Mouse (Mus musculus) testis, postnatal 10 days (tissue): ENCODE results near the gene Tomm40.

Experiments
- DNase-seq: peaks from one replicate; pipeline ENCODE4 v3.0.0; 2021; ENCODE audit warnings: low spot score

Gene Tomm40

DNA sequence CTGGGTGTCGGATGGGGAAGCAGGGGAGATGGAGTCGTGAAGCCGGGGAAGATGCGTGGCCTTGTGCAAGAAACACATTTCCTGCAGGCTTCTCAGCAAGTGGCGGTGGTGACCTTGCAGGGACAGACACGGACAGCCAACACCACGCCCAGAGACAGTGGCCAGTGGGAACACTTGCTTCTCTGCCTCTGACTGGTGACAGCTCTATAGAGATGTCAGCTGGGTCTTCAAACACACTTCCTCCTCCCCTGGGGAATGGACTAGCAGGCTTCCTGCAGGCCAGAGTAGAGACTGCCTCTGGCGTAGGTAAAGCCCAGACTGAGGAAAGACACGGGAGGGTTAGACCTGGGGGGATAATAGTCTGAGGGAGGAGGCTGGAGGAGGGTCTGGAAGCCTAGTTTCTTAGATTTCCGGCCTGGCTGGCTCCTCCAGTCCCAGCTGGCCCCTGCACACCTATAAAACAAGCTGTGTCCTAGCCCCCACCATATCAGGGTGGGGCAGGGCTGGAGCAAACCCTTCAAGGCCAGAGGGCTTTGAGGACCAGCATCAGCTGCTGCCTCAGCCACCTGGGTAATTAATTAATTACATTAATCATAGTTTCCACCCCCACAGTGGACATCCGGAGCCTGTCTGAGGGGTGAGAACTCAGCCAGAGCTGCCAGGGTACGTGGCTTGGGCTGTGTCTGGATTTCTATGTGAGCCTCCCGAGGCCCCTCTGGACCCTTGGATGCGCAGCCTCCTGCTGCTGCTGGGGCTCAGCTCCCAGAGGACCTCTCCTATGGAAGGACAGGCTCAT, 29.6 kb upstream of the Tomm40 start:
- DNase-seq = peak; percentile 57

DNA sequence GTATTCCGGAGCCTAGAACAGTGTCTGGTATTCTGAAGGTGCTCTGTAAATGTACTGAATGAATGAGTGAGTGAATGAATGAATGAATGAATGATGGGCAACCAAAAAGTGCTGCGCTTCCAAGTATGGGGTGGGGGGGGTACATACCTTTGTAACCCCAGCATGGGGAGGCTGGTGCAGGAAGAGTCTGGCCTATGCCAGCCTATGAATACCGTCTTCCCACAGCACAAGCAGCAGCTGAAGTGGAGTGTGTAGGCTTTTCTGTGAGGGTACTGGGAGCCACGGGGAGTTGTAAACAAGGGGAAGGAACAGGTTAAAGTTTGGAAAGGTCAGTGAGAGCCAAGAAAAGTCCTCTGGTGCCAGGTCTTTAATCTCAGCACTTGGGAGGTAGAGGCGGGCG, 28.6 kb upstream of the Tomm40 start:
- DNase-seq = no peak

DNA sequence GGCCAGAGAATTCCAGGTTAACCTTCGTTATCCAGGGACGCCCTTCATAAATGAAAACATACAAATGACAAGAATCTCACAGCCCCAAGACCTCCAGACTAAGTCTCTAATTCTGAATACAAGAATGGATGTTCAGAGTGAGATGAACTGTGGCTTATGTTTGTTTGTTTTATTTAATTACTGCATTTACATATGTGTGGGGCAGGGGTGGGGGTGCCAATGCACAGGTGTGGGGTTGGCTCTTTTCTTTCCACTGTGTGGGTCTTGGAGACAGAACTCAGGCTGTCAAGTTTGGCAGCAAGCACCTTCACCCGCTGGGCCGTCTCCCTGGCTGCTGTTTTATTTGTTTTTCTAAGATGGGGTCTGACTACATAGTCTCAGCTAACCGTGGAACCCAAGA, 27.2 kb upstream of the Tomm40 start:
- no peak for DNase-seq

DNA sequence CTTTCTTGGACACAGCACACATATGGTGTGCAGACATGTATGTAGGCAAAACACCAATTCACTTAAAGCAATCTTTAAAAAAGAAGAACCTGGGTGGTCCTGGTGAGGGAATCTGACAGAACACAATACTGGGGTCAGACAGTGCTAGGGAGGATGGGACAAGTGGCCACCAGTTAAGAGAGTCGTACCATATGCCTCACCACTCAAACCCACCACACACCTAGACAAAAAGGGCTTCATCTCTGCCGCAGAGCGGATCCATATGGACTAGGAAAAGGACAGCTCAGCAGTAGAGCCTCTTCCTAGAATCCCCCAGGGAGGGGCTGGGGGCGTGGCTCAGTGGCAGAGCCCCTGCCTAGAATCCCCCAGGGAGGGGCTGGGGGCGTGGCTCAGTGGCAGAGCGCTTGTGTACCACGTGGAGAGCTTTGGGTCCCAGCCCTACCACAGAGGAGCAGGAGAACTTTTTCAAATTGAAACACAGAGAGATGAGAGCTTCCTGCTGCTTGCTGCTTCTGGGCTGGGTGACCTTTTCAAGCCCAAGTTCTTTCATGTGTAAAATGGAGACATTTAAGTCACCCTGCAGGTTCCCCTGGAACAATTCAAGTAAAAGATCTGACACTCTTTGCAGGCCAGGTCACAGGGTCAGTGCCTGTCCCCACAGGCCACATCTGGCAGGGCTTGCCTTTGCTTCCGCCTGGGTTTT, 26.2 kb upstream of the Tomm40 start:
- DNase-seq = peak; percentile 69

DNA sequence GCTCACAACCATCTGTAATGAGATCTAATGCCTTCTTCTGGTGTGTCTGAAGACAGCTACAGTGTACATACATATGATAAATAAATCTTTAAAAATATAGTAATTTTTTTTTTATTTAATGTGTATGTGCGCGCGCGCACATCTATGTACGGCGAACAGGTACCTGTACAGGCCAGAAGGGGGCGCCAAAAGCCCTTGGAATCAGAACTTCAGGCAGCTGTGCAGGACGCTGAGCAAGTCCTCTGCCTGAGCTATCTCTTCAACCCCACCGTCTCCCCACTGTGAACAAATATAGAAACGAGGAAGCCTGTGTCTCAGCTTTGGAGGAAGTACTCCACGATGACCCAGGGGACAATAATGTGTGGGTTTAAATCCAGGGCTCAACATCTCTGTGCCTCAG, 25.0 kb upstream of the Tomm40 start:
- DNase-seq = peak; percentile 66

DNA sequence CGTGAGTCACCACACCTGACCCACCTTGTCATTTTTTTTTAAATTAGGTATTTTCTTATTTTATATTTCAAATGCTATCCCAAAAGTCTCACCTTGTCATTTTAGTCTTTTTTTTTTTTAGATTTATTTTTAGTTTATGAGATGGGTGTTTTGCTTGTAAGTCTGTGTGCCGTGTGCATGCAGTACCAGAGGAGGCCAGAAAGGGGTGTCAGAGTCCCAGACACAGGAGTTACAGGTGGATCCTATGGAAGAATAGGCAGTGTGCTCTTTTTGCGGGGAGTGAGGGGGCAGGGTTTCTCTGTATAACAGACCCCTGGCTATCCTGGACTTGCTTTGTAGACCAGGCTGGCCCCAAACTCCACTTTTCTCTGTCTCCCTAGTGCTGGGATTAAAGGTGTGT, 23.5 kb upstream of the Tomm40 start:
- DNase-seq = no peak

DNA sequence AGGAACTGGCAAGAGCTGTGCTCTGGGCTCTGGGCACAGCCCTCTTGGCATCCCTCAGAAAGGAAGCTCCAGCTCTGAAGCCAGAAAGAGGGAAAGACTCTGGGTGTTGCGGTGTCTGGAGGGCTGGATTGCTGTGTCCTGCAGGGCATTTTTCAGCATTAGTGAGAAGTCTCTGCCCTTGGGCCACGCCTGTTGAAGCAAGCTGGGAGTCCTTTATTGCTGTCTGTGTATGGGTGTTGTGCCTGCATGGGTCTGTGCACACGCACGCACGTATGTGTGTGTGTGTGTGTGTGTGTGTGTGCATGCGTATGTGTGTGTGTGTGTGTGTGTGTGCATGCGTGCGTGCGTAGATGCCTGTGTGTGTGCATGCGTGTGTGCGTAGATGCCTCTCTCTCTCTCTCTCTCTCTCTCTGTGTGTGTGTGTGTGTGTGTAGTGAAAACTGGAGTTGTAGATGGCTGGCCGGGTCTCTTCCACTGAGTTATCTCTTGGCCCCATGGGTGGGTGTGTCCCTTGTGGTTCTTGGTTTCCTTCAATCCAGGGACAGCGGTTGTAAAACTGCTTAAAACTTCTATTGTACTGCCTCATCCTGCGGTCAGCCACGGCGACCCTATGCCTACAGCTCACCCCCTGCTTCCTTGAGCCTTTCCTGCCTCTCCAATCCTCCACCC, 21.3 kb upstream of the Tomm40 start:
- DNase-seq = no peak

DNA sequence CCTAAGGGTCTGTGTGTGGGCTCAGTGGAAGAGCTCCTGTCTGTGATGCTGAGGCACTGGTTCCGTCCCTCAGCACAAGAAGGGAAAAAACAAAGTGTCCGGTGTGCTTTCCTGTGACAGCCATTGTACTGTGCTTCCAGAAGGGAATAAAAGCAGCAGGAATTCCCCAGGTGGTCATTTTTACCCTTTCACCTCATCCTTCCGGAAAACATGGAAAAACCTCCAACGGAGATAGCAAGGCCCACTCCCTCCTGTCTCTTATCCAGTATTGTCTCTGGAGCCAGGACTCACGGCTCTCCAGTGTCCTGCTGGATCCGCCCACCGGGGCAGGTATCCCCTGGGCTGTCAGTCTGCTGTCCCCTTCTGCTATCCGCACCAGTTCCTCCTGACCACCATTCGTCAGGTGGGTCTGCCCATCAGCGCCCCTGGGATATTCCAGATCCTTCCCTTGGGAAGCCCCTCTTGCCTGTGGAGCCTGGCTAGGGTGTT, 19.0 kb upstream of the Tomm40 start:
- no peak for DNase-seq

DNA sequence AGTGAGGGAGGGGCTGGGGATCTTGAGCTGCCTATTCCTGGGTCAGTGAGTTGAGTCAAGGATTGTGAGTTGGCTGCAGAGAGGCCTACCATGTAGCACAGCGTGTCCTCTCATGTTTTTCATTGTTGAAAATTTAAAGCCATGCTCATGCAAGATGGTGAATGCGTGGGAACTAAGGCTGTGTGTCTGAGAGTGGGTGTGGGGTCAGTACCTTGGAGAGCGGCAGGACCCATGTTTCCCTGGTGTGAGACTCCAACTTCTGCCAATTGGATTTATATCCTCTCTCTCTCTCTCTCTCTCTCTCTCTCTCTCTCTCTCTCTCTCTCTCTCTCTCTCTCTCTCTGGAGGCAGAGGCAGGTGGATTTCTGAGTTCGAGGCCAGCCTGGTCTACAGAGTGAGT, 11.3 kb upstream of the Tomm40 start:
- DNase-seq = no peak

DNA sequence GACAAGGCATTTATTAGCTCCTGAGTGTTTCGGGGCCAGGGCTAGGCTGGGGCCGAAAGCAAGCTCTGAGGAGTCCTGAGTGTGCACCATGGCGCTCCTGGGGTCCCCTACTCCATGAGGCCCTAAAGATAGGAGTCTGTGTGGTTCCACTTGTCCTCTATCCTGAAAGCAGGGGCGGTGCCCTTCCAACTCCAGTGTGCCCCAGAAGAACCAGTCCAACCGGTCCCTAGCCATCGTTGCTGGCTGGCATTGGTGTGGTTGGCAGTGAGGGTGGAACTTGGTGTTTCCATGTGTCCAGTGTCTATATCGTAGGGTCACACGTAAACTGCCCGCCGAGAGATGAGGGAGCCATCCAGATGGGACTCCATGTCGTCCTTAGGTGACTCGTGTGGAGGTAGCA, 8.9 kb upstream of the Tomm40 start:
- DNase-seq = no peak

DNA sequence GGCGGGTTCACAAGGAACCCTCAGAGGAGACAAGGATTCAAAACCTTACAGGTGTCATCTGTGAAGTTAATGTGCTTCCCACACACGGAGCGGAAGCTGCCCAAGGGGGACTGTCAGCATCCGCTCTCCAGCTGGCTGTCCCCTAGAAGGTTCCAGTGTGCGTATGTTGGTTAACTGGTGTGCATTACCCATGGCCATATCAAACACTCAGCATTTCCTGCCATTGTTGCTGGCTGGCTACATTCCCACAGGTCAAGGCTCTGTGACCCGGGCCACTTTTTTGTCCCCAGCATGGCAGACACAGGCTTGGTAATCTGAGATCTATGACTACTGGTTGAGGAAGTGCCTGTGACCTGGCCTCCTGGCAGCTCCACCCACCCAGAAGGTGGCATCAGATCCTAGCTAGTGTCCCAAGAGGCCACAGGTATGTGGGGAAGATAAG, 7.5 kb upstream of the Tomm40 start:
- DNase-seq = no peak

DNA sequence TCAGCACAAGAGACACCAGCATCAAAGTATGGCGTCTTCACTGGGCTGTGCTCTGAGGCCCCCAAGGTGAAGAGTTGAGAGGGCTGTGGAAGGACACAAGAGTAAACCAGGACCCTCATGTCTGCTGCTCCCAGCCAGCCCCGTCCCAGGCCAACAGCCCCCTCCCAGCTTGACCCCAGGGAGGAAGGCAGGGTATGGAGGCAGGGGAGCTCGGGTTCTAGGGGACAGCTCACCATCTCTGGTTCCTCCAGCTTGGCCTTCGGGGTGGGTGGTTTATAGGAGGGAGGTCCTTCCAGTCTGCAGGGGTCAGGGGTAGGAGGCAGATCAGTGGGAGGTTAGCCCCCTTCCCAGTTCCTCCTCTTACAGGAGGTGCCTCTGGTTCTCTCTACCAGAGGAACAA, 4.0 kb upstream of the Tomm40 start:
- DNase-seq = no peak

DNA sequence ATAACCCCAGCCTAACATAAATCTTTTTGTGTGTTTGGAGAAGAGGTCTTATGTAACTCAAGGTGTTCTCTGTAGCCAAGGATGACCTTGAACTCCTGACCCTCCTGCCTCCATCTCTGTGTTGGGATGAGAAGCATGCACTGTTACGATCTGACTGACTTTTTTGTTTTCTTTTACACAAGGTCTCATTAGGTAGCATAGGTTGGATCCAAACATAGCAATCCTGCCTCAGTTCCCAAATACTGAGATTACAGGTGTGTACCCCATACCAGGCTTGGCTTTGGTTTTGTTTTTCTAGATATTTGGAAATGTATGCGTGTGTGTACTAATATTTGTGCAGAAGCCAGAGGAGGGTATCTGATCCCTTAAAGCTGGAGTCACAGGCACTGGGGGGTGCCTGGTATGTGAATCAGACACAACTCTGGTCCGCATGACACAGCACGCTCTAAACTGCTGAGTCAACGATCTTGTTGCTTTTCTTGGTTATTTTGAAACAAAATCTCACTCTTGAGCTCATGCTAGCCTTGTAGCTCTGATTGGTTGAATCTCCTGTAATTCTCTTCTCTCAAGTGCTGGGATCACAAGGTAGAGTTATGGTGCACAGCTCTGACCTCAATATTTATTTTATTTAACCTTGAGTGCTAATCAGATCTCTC, 3.2 kb upstream of the Tomm40 start:
- DNase-seq = no peak

DNA sequence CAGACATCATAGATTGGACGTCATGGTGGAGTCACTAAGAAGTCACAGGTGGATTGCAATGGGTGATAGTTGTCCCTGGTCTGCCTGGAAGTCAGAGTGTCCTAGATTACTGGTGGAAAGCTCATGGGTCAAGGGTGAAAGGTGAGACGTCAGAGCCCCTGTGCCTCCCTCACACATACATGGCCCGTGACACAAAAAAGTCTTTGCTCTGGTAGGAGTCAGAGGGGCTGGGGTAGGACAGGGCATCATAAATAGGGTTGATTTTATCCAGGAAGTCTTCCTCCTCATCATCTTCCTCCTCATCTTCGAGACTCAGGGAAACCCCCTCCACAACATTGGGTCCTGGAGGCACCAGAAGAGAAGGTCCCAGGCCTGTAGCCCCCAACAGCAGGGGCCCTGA, 2.1 kb upstream of the Tomm40 start:
- no peak for DNase-seq

DNA sequence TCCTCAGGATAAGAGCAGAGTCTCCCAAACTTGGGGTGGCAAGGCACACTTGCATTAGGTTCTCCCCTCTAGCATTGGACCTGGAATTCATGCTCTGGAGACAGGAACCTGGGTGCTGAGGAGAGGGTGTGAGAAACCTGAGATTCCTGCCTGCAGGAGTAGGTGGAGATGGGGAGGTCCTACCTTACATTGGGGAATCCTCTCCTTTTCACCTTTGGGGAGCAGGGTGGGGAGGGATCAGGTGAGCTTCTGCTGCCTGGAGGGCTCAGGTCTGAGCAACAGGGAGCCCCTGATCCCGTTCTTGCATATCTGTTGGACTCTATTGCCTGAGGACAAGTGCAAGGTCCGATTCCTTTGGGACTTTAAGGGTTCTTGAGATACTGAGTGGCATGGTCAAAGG, 1.6 kb upstream of the Tomm40 start:
- no peak for DNase-seq

DNA sequence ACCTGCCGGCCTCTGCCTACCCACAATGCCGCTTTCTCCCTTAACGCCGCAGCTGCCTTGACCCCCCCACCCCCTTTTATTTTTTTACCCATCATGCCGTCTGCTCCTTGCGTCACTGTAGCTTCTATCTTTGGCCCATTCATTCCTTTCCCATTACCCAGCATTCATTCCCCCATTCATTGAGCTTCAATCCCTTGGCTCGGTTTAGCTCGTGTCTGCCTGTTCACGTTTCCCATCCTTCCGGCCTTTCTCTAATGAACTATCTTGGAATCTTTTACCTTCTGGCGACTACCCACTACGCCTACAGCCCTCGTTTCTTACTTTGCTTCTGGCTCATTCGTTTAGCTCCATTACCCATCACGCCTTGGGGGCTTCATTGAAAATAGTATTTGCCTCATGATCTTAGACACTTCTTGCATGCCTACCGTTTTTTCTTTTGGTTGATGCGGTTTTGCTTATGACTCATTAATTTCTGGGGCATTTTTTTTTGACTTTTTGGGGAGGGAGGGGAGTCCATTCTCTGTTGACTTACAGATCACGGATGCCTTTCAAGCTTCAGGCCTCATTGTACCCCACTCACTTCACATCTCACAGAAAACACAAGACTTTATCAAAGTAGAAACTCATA, 931 bp upstream of the Tomm40 start:
- no peak for DNase-seq

DNA sequence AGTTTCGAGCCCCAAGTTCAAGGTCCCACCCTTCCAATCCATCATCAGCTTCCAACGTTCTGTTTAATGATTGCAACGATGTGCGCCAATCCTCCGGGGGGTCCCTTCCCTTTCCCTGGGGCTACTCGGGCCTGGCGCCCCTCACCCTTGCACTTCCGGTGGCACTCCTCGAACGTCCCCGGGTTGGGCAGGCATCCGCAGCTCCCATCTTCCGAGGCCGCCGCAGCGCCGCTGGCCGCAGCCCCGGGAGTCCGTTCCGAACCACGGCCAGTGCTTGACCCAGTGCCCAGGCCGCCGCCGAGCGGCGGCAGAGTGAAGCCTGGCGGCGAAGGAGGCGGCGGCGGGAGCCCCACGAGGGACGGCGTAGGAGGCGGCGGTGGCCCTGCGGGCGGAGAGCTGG, 402 bp downstream of the Tomm40 start:
- no peak for DNase-seq

DNA sequence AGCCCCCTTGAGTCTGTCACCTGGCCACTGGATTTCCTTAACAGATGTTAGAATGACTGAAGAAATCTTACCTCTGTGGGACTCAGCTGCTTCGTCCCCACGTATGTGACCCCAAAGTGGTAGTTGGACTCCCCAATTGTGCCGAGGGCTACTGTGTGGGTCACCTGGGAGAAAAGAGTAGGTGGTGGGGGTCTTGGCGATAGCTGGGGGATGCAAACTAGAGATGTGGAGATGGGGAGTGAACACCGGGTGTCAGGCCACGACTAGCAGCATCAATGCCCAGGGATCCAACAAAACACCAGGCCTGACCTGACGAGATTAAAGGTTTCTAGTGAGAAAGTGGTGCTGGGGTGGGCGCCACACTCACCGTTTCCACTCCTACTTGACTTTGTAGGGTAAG, 1.6 kb downstream of the Tomm40 start:
- DNase-seq = no peak

DNA sequence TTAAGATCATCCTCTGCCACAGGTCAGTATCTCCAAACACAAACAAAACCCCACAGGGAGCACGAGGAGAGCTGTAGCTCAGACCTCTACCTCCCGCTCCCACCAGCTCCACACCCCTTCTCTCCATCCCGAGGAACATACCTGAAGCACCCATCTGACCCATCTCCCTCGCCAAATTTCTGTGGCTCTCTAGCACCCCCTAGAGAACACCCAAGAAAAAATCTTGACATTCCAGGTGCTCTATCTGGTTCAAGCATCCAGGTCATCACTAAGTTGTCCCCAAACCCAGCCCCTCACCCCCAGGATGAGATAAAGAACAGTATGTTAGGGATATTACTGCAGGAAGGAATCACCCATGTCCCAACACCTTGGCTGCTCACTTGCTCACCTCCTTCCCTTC, 2.0 kb downstream of the Tomm40 start:
- no peak for DNase-seq

DNA sequence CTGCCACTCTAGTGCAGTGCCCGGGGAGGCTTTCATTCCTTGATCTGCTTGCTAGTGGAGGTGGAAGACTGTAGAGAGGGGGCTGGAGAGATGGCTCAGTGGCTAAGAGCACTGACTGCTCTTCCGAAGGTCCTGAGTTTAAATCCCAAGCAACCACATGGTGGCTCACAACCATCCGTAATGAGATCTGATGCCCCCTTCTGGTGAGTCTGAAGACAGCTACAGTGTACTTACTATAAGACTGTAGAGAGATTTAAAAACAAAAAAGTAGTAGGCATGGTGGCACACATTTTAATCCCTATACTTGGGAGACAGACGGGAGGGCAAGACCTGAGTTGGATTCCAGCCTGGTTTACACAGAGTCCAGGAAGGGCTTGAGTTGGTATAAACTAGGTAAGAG, 2.8 kb downstream of the Tomm40 start:
- no peak for DNase-seq

DNA sequence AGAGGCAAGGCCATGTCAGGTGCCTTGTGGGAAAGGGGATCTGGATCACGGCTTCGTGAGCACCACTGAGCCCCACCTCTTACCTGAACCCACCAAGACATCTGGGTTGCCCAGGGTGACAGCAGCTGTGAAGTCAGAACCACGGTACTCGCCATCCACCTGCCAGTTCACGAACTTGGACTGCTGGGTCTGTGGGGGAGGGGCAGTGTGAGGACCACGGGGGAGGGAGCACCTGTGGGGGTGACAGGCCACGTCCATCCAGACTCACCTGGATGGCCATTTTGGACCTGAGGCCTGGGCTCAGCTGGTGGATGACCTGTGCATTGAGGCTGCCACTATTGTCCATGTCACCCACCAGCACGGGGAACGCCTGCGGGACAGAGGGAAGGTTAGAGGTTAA, 4.6 kb downstream of the Tomm40 start:
- peak; percentile 64 for DNase-seq

DNA sequence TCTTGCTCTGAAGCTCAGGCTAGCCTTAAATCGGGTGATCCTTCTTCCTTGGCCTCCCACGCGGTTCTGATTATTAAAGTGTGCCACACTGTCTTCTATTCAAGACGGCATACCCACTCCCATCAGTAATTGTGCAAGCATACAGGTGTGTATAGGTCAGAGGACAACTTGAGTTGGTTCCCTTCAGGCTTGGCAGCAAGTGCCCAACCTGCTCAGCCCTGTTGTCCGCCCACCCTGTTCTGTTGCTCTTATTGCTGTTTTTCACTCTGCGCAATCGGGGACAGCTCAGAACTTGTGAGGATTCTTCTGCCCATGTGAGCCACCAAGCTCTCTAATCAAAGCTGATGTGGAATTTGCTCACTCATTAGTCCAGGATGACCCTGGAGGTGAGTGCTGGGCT, 10.0 kb downstream of the Tomm40 start:
- DNase-seq = no peak
